Mouse (Mus musculus): ENCODE measurements around the gene Dedd2. TPM values are rescaled to one million over a fixed set of nuclear protein-coding genes. Genes with fewer than 3 reads are reported as not detected.
A peak's percentile ranks its signal among the peaks of the same experiment; 100 is the strongest.

Dedd2 gene
- polyA plus RNA-seq, 1 experiment = 8.8 TPM

DNA sequence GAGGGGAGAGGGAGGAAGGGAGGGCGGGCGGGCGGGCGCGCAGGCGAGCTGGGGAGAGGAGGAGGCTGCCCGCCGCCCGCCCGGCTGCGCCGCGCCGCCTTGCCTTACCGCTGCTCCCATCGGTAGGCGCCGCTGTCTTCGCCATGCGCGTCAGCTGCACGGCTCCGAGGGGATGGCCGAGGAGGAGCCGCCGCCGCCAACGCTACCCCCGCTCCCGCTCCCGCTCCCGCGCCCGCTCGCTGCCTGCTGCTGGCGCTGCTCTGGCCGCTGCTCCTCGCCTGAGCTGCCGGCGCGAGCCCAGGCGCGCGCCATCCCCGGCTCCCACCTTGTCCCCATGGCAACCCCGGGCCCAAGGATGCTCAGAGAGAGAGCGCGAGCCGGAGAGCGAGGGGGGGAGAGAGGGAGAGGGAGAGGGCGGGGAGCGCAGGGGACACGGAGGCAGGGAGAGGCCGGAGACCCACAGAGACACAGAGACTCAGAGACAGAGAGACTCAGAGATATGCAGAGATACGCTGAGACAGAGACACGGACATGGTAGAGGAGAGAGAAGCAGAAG lies 40.7 kb downstream of the Dedd2 start, which contains the start of gene Pou2f2:
Gene Pou2f2 (minus strand): TSS at position 121 of the 556 bp plus-strand sequence.
- Histone ChIP-seq H3K79me2 (ENCODE audit: control insufficient read depth, insufficient read depth) (no peaks in the 10 kb centered on the region), H3K4me2 (ENCODE audit: low read depth) (peak within 1 kb of the TSS; percentile 24), H3K27me3 (ENCODE audit: control insufficient read depth, insufficient read depth, insufficient read length) (peaks cover 68% of the 10 kb centered on the region), H3K4me3 (no peak within 1 kb of the TSS), H3K36me3 (ENCODE audit: control insufficient read depth, insufficient read depth) (no peaks in the 10 kb centered on the region), H3ac (ENCODE audit: control insufficient read depth, insufficient read length) (no peak within 1 kb of the TSS)
- TF ChIP-seq REST (IDR thresholded peaks at IDR 0.05; ENCODE audit: insufficient read depth, insufficient read length) (no peak), MYOG (IDR thresholded peaks at IDR 0.05; ENCODE audit: control insufficient read depth in 1 of 3, insufficient read depth in 1 of 3, insufficient read length in 2 of 3, low read depth in 2 of 3) (peak in 1 of 3 experiments; percentile 36), MYOD1 (IDR thresholded peaks at IDR 0.05; ENCODE audit: control insufficient read depth in 1 of 3, insufficient read length in 2 of 3, low read depth in 2 of 3) (peak in 2 of 3 experiments; percentile 33 to 34)

DNA sequence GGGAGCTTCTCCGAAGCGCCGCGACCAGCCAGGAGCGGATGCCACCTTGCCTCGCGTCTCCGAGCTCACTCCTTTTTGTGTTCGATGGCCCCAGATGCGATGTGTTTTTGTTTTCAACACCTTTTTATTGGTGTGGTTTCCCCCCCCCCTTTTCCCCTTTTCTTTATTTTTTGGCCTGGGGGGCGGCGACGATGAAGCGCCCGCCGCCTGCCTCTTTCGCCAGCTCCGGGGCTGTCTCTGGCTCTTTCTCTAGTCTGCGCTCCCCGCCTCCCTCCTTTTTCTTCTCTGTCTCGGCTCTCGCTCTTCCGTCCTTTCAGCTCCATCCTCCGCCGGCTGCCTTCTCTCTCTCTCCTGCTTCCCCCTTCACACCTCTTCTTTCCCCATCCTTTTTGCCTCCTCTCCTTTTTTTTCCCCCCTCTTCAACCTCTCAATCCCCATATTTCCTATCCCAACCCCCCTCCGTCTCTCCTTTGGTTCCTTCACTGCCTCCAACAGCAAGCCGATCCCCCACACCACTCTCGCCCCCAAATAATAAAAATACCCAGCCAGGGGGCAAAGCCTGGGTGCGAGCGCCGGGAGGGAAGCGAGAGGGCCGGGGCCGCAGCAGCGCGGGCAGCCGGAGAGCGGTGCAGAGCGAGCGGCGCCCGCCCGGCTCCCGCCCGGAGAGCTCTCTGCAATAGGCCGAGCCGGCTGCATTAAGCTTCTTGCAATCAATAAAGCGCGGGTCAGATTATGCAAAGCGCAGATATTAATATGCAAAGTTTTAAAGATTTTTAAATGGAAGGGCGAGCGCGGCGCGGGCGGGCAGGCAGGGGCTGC lies 41.4 kb downstream of the Dedd2 start:
- Histone ChIP-seq H3K36me3 (ENCODE audit: control insufficient read depth, insufficient read depth) (no peaks in the 10 kb centered on the region), H3K79me2 (ENCODE audit: control insufficient read depth, insufficient read depth) (no peaks in the 10 kb centered on the region), H3K4me2 (ENCODE audit: low read depth) (peak overlapping the region; percentile 24), H3ac (ENCODE audit: control insufficient read depth, insufficient read length) (no peak overlapping the region), H3K4me3 (no peak overlapping the region), H3K27me3 (ENCODE audit: control insufficient read depth, insufficient read depth, insufficient read length) (peaks cover 75% of the 10 kb centered on the region)
- TF ChIP-seq MYOG (IDR thresholded peaks at IDR 0.05; ENCODE audit: control insufficient read depth in 1 of 3, insufficient read depth in 1 of 3, insufficient read length in 2 of 3, low read depth in 2 of 3) = no peak
- no peak for TF ChIP-seq CEBPB (IDR thresholded peaks at IDR 0.05; ENCODE audit: insufficient read depth, poor library complexity, severe bottlenecking)
- no peak for TF ChIP-seq SRF (IDR thresholded peaks at IDR 0.05; ENCODE audit: control insufficient read depth, insufficient read length, low read depth)
- TF ChIP-seq REST (IDR thresholded peaks at IDR 0.05; ENCODE audit: insufficient read depth, insufficient read length) = no peak
- no peak for TF ChIP-seq MAX (IDR thresholded peaks at IDR 0.05; ENCODE audit: low read depth)
- TF ChIP-seq POLR2AphosphoS2 (IDR thresholded peaks at IDR 0.05; ENCODE audit: insufficient read length, low read depth) = no peak
- TF ChIP-seq TCF12 (IDR thresholded peaks at IDR 0.05; ENCODE audit: insufficient read depth, poor library complexity, severe bottlenecking) = no peak
- TF ChIP-seq POLR2A (IDR thresholded peaks at IDR 0.05; ENCODE audit: insufficient read length, low read depth) = no peak
- no peak for TF ChIP-seq MYOD1 (IDR thresholded peaks at IDR 0.05; ENCODE audit: control insufficient read depth in 1 of 3, insufficient read length in 2 of 3, low read depth in 2 of 3)
- no peak for TF ChIP-seq USF1 (IDR thresholded peaks at IDR 0.05; ENCODE audit: low read depth)
- TF ChIP-seq TCF3 (IDR thresholded peaks at IDR 0.05; ENCODE audit: insufficient read length, low read depth) = no peak
- no peak for TF ChIP-seq E2F4 (IDR thresholded peaks at IDR 0.05; ENCODE audit: insufficient read depth)

DNA sequence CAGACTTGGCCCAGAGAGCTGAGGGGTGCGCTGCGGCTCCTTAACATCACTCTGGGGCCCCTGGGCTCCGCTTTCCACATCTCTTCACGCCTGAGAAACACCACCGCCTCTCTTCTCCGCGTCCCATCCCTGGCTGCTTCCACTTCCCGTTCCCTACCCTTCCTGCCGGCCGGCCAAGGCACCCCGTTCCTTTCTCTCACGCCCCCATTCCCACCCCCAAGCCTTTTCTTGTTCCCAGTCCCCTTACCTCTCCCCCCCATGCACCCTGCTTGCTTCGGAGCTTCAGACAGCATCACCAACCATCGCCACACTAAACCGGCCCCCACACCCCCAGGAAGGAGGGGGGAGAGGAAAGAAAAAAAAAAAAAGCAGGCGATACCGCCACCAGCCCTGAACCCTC lies 42.1 kb downstream of the Dedd2 start:
- Histone ChIP-seq H3K79me2 (ENCODE audit: control insufficient read depth, insufficient read depth) (no peaks in the 10 kb centered on the region), H3K4me3 (no peak overlapping the region), H3K36me3 (ENCODE audit: control insufficient read depth, insufficient read depth) (no peaks in the 10 kb centered on the region), H3K27me3 (ENCODE audit: control insufficient read depth, insufficient read depth, insufficient read length) (peaks cover 82% of the 10 kb centered on the region), H3ac (ENCODE audit: control insufficient read depth, insufficient read length) (no peak overlapping the region), H3K4me2 (ENCODE audit: low read depth) (no peak overlapping the region)
- no peak for TF ChIP-seq TCF3 (IDR thresholded peaks at IDR 0.05; ENCODE audit: insufficient read length, low read depth)
- TF ChIP-seq MAX (IDR thresholded peaks at IDR 0.05; ENCODE audit: low read depth) = no peak
- TF ChIP-seq MYOG (IDR thresholded peaks at IDR 0.05; ENCODE audit: control insufficient read depth in 1 of 3, insufficient read depth in 1 of 3, insufficient read length in 2 of 3, low read depth in 2 of 3) = no peak

DNA sequence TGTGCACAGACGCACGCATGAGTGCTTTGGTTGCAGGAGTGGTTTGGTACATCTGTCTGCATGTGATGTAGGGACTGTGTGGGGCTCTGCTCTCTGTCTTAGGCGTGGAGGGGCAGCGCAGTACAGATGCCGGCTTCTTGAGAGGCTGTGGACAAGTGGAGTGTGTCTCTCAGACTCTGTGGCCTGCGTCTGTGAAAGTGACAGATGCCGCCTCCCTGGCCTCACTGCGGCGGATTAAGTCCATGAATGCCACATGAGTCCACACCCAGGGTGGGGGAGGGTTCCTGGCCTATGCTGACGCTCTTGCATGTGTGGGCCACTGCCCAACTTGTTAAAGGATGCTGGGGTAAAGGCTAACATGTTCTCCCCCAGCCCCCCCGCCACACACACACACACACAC lies 46.1 kb downstream of the Dedd2 start:
- no peak overlapping the region for H3K4me3 ChIP-seq

DNA sequence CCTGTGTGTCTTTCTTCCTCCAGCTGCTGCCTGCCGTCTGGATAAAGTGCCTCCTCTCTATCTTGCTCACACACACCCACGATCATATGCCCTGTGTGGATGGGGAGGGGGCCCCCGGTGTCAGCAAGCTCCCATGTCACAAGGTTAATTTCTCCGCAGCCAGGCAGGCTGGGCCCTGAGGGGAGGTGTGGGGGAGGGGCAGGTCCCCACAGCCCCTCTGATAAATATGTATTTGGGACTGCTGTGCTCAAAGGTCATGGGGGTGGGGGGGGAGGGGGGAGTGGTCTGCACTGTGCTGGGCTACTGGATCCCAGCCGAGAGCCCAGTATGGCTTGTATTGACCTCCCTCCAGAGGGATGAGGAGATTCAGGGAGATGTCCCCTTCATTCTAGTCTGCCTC lies 47.7 kb downstream of the Dedd2 start:
- no peaks in the 10 kb centered on the region for H3K79me2 ChIP-seq (ENCODE audit: control insufficient read depth, insufficient read depth)
- no peaks in the 10 kb centered on the region for H3K36me3 ChIP-seq (ENCODE audit: control insufficient read depth, insufficient read depth)
- H3K4me3 ChIP-seq = no peak overlapping the region
- TF ChIP-seq TCF12 (IDR thresholded peaks at IDR 0.05; ENCODE audit: insufficient read depth, poor library complexity, severe bottlenecking) (no peak), MYOG (IDR thresholded peaks at IDR 0.05; ENCODE audit: control insufficient read depth in 1 of 3, insufficient read depth in 1 of 3, insufficient read length in 2 of 3, low read depth in 2 of 3) (no peak), MYOD1 (IDR thresholded peaks at IDR 0.05; ENCODE audit: control insufficient read depth in 1 of 3, insufficient read length in 2 of 3, low read depth in 2 of 3) (no peak), POLR2A (IDR thresholded peaks at IDR 0.05; ENCODE audit: insufficient read length, low read depth) (no peak), REST (IDR thresholded peaks at IDR 0.05; ENCODE audit: insufficient read depth, insufficient read length) (no peak), MAX (IDR thresholded peaks at IDR 0.05; ENCODE audit: low read depth) (no peak), TCF3 (IDR thresholded peaks at IDR 0.05; ENCODE audit: insufficient read length, low read depth) (no peak), CEBPB (IDR thresholded peaks at IDR 0.05; ENCODE audit: insufficient read depth, poor library complexity, severe bottlenecking) (no peak), SRF (IDR thresholded peaks at IDR 0.05; ENCODE audit: control insufficient read depth, insufficient read length, low read depth) (no peak), E2F4 (IDR thresholded peaks at IDR 0.05; ENCODE audit: insufficient read depth) (no peak), USF1 (IDR thresholded peaks at IDR 0.05; ENCODE audit: low read depth) (no peak)
- peaks cover 86% of the 10 kb centered on the region for H3K27me3 ChIP-seq (ENCODE audit: control insufficient read depth, insufficient read depth, insufficient read length)
- H3ac ChIP-seq (ENCODE audit: control insufficient read depth, insufficient read length) = no peak overlapping the region
- no peak overlapping the region for H3K4me2 ChIP-seq (ENCODE audit: low read depth)

More for the DNA sequence above, 46.1 kb downstream of the Dedd2 start:
- no peak overlapping the region for H3K4me2 ChIP-seq (ENCODE audit: low read depth)
- TF ChIP-seq POLR2AphosphoS2 (IDR thresholded peaks at IDR 0.05; ENCODE audit: insufficient read length, low read depth) = no peak
- TF ChIP-seq CEBPB (IDR thresholded peaks at IDR 0.05; ENCODE audit: insufficient read depth, poor library complexity, severe bottlenecking) = no peak
- TF ChIP-seq SRF (IDR thresholded peaks at IDR 0.05; ENCODE audit: control insufficient read depth, insufficient read length, low read depth) = no peak
- no peaks in the 10 kb centered on the region for H3K79me2 ChIP-seq (ENCODE audit: control insufficient read depth, insufficient read depth)
- no peak overlapping the region for H3ac ChIP-seq (ENCODE audit: control insufficient read depth, insufficient read length)
- peaks cover 87% of the 10 kb centered on the region for H3K27me3 ChIP-seq (ENCODE audit: control insufficient read depth, insufficient read depth, insufficient read length)
- H3K36me3 ChIP-seq (ENCODE audit: control insufficient read depth, insufficient read depth) = no peaks in the 10 kb centered on the region

Measured in myocyte (in vitro differentiated cells).